Mouse (Mus musculus) intestine, postnatal 0 days (tissue): ENCODE results near the gene Slc35f3. TPM values are rescaled to one million over a fixed set of nuclear protein-coding genes. Genes with fewer than 3 reads are reported as not detected.
A peak's percentile ranks its signal among the peaks of the same experiment; 100 is the strongest.

Experiments used
- ATAC-seq: fragments of 200-750 bp; cut with Nextera tagmentation; 2 replicates; pipeline ENCODE4 v1.8.0; 2017; ENCODE audit warnings: mild to moderate bottlenecking, moderate TSS enrichment, moderate library complexity
- H3K27ac ChIP-seq: fragments of 300-500 bp; sonication (generic); 2 replicates; pipeline ENCODE4 v1.5.1; 2014; ENCODE audit warnings: mild to moderate bottlenecking, low read depth, low read length, moderate library complexity
- H3K27me3 ChIP-seq: fragments of 300-500 bp; sonication (generic); replicated peaks from 2 replicates; pipeline ENCODE4 v1.6.1; 2014; ENCODE audit warnings: low read length, mixed read lengths; ENCODE audit not compliant: control insufficient read depth, insufficient read depth
- H3K36me3 ChIP-seq: fragments of 300-500 bp; sonication (generic); 2 replicates; pipeline ENCODE4 v1.6.1; 2014; ENCODE audit warnings: mild to moderate bottlenecking, moderate library complexity; ENCODE audit not compliant: control insufficient read depth, insufficient read depth
- H3K4me1 ChIP-seq: fragments of 300-500 bp; sonication (generic); replicated peaks from 2 replicates; pipeline ENCODE4 v1.6.1; 2014; ENCODE audit warnings: antibody characterized with exemption, low read length, mixed read lengths; ENCODE audit not compliant: control insufficient read depth, insufficient read depth
- H3K4me2 ChIP-seq: fragments of 300-500 bp; sonication (generic); replicated peaks from 2 replicates; pipeline ENCODE4 v1.6.1; 2014; ENCODE audit warnings: low read depth, mild to moderate bottlenecking, moderate library complexity
- H3K4me3 ChIP-seq: fragments of 300-500 bp; sonication (generic); 2 replicates; pipeline ENCODE4 v1.5.1; 2014; ENCODE audit warnings: low read depth, low read length
- H3K9ac ChIP-seq: fragments of 300-500 bp; sonication (generic); 2 replicates; pipeline ENCODE4 v1.6.1; 2014; ENCODE audit warnings: mild to moderate bottlenecking, low read depth, low read length
- H3K9me3 ChIP-seq: fragments of 300-500 bp; sonication (generic); 2 replicates; pipeline ENCODE4 v1.6.1; 2016; ENCODE audit warnings: mixed run types; ENCODE audit not compliant: control insufficient read depth
- CTCF ChIP-seq: sonication (generic); IDR thresholded peaks from 2 replicates; pipeline ENCODE4 v1.5.1; 2016; ENCODE audit warnings: low read depth, mild to moderate bottlenecking, control low read depth, antibody characterized with exemption, moderate library complexity
- WGBS: fragments of 180-500 bp; shearing (Covaris S2); extraction: QIAGEN DNeasy Blood & Tissue Kit; methylation state at CpG from one replicate; pipeline ENCODE4 v1.1.7; 2014; 5-methylcytosine and 5-hydroxymethylcytosine counted together
- polyA plus RNA-seq: library from polyadenylated mRNA; unstranded; fragments of >200 nt; fragmentation: Nextera tagmentation; extraction: Ambion mirVana; gene quantifications from 2 replicates; pipeline ENCODE4 v1.2.1, GENCODE M21; 2015

The Slc35f3 gene
- polyA plus RNA-seq, 1 experiment from 2014 or later = 0.10 TPM

GRCm38 (mm10) chr8:126297284-126297845, 993 bp upstream of the Slc35f3 start:
- no peak overlapping the region for H3K4me3 ChIP-seq
- ATAC-seq = no peak
- H3K27ac ChIP-seq = no peak overlapping the region
- no peak overlapping the region for H3K9ac ChIP-seq
- peak; percentile 81 for TF ChIP-seq CTCF
- H3K9me3 ChIP-seq = no peaks in the 10 kb centered on the region
- peaks cover 12% of the 10 kb centered on the region for H3K27me3 ChIP-seq
- no peaks in the 10 kb centered on the region for H3K36me3 ChIP-seq
- no peaks in the 10 kb centered on the region for H3K4me1 ChIP-seq
- WGBS = 19% methylated on average over 1 of the region's 1 CpGs
- H3K4me2 ChIP-seq = no peak overlapping the region

- no peak for ATAC-seq
- H3K4me2 ChIP-seq = no peak overlapping the region
- 23% methylated on average over 7 of the region's 7 CpGs for WGBS
- H3K9ac ChIP-seq = no peak overlapping the region
- no peak for TF ChIP-seq CTCF
- no peaks in the 10 kb centered on the region for H3K4me1 ChIP-seq
- no peak overlapping the region; the same call in 1 of the 2 replicates for H3K4me3 ChIP-seq
- H3K9me3 ChIP-seq = no peaks in the 10 kb centered on the region
- H3K27me3 ChIP-seq = peaks cover 12% of the 10 kb centered on the region
- H3K36me3 ChIP-seq = no peaks in the 10 kb centered on the region
- H3K27ac ChIP-seq = no peak overlapping the region
These were observed 975 bp downstream of the Slc35f3 start for GRCm38 (mm10) chr8:126299333-126299732.

GRCm38 (mm10) chr8:126300350-126300749, 2.0 kb downstream of the Slc35f3 start:
- TF ChIP-seq CTCF = no peak
- Histone ChIP-seq H3K36me3 (no peaks in the 10 kb centered on the region), H3K27me3 (peaks cover 12% of the 10 kb centered on the region), H3K4me2 (no peak overlapping the region), H3K9ac (no peak overlapping the region), H3K27ac (no peak overlapping the region), H3K4me1 (no peaks in the 10 kb centered on the region), H3K9me3 (no peaks in the 10 kb centered on the region), H3K4me3 (no peak overlapping the region)
- ATAC-seq = no peak
- WGBS = 85% methylated on average over 5 of the region's 5 CpGs

- 84% methylated on average over 6 of the region's 6 CpGs for WGBS
- Histone ChIP-seq H3K4me2 (no peak overlapping the region), H3K36me3 (no peaks in the 10 kb centered on the region), H3K27me3 (peaks cover 12% of the 10 kb centered on the region), H3K27ac (no peak overlapping the region), H3K4me1 (no peaks in the 10 kb centered on the region), H3K4me3 (no peak overlapping the region), H3K9me3 (no peaks in the 10 kb centered on the region), H3K9ac (no peak overlapping the region)
- no peak for ATAC-seq
- TF ChIP-seq CTCF = no peak
These were observed 3.2 kb downstream of the Slc35f3 start for GRCm38 (mm10) chr8:126301580-126301979.

- Histone ChIP-seq H3K4me3 (no peak overlapping the region), H3K9me3 (no peaks in the 10 kb centered on the region), H3K9ac (no peak overlapping the region), H3K27me3 (0 out of 2 replicates have a peak, but pooled peaks cover 3% of the 10 kb centered on the region), H3K4me1 (no peaks in the 10 kb centered on the region), H3K4me2 (no peak overlapping the region), H3K36me3 (no peaks in the 10 kb centered on the region), H3K27ac (no peak overlapping the region)
- TF ChIP-seq CTCF = no peak
- ATAC-seq = no peak
- WGBS = 86% methylated on average over 9 of the region's 9 CpGs
These were observed 8.8 kb downstream of the Slc35f3 start for GRCm38 (mm10) chr8:126307164-126307563.

GRCm38 (mm10) chr8:126309015-126309414, 10.7 kb downstream of the Slc35f3 start:
- H3K9me3 ChIP-seq = no peaks in the 10 kb centered on the region
- H3K4me2 ChIP-seq = no peak overlapping the region
- H3K27me3 ChIP-seq = 0 out of 2 replicates have a peak, but pooled peaks cover 3% of the 10 kb centered on the region
- no peak overlapping the region for H3K4me3 ChIP-seq
- TF ChIP-seq CTCF = no peak
- H3K36me3 ChIP-seq = no peaks in the 10 kb centered on the region
- no peaks in the 10 kb centered on the region for H3K4me1 ChIP-seq
- WGBS = 11% methylated on average over 1 of the region's 1 CpGs
- no peak overlapping the region for H3K9ac ChIP-seq
- ATAC-seq = no peak
- H3K27ac ChIP-seq = no peak overlapping the region; the same call in 1 of the 2 replicates
